Mouse (Mus musculus) hindbrain, postnatal 0 days (tissue): ENCODE results near the gene Mdm4. TPM values are rescaled to one million over a fixed set of nuclear protein-coding genes. Genes with fewer than 3 reads are reported as not detected.
A peak's percentile ranks its signal among the peaks of the same experiment; 100 is the strongest.

Experiments
- ATAC-seq: fragments of 200-750 bp; cut with Nextera tagmentation; 2 replicates; pipeline ENCODE4 v1.8.0; 2017; ENCODE audit warnings: mild to moderate bottlenecking, moderate TSS enrichment, moderate library complexity
- DNase-seq: peaks from one replicate; pipeline ENCODE4 v3.0.0-alpha.2; 2015; ENCODE audit warnings: low spot score
- H3K27ac ChIP-seq: fragments of 300-500 bp; sonication (generic); 2 replicates; pipeline ENCODE4 v1.5.1; 2014; ENCODE audit warnings: mild to moderate bottlenecking
- H3K27me3 ChIP-seq: fragments of 300-500 bp; sonication (generic); 2 replicates; pipeline ENCODE4 v1.6.1; 2014; ENCODE audit warnings: low read length, mixed read lengths; ENCODE audit not compliant: insufficient read depth
- H3K36me3 ChIP-seq: fragments of 300-500 bp; sonication (generic); 2 replicates; pipeline ENCODE4 v1.6.1; 2014; ENCODE audit warnings: low read length, mixed read lengths; ENCODE audit not compliant: insufficient read depth
- H3K4me1 ChIP-seq: fragments of 300-500 bp; sonication (generic); 2 replicates; pipeline ENCODE4 v1.6.1; 2014; ENCODE audit warnings: antibody characterized with exemption, low read length, mixed read lengths; ENCODE audit not compliant: insufficient read depth
- H3K4me2 ChIP-seq: fragments of 300-500 bp; sonication (generic); 2 replicates; pipeline ENCODE4 v1.6.1; 2014; ENCODE audit warnings: low read depth, mild to moderate bottlenecking, low read length, moderate library complexity, mixed read lengths
- H3K4me3 ChIP-seq: fragments of 300-500 bp; sonication (generic); 2 replicates; pipeline ENCODE4 v1.5.1; 2014; ENCODE audit warnings: low read length
- H3K9ac ChIP-seq: fragments of 300-500 bp; sonication (generic); replicated peaks from 2 replicates; pipeline ENCODE4 v1.6.1; 2014; ENCODE audit warnings: mild to moderate bottlenecking, low read length, moderate library complexity, mixed read lengths
- H3K9me3 ChIP-seq: fragments of 300-500 bp; sonication (generic); 2 replicates; pipeline ENCODE4 v1.6.1; 2016; ENCODE audit warnings: low read length, mixed read lengths
- CTCF ChIP-seq: IDR thresholded peaks from 2 replicates; pipeline ENCODE4 v1.5.1; 2016; ENCODE audit warnings: antibody characterized with exemption, control low read depth, low read depth
- WGBS: fragments of 180-500 bp; shearing (Covaris S2); extraction: QIAGEN DNeasy Blood & Tissue Kit; methylation state at CpG from one replicate; pipeline ENCODE4 v1.1.7; 2014; 5-methylcytosine and 5-hydroxymethylcytosine counted together
- polyA plus RNA-seq: library from polyadenylated mRNA; unstranded; fragments of >200 nt; fragmentation: Nextera tagmentation; extraction: Ambion mirVana; gene quantifications from 2 replicates; pipeline ENCODE4 v1.2.1, GENCODE M21; 2015
- total RNA-seq: library from RNA; depleted of rRNA; stranded (reverse); fragments of >200 nt; gene quantifications from 2 replicates; pipeline ENCODE4 v1.2.3, GENCODE M21; 2014

Gene Mdm4
- total and polyA plus RNA-seq, 2 experiments from 2014 or later = 29.1 to 61.3 TPM

GRCm38 (mm10) chr1:133021391-133021790 lies 9.0 kb downstream of the Mdm4 start:
- TF ChIP-seq CTCF = 0 out of 2 replicates have a peak, but pooled peaks have one; percentile 16
- no peak overlapping the region for H3K27ac ChIP-seq
- H3K9ac ChIP-seq = no peak overlapping the region
- no peak overlapping the region for H3K4me3 ChIP-seq
- peaks cover 3% of the 10 kb centered on the region; the same call in 1 of the 2 replicates for H3K4me1 ChIP-seq
- no peak overlapping the region for H3K4me2 ChIP-seq
- H3K36me3 ChIP-seq = peaks cover 3% of the 10 kb centered on the region; the same call in 1 of the 2 replicates
- no peak for DNase-seq
- no peak for ATAC-seq
- H3K9me3 ChIP-seq = no peaks in the 10 kb centered on the region
- 93% methylated on average over 7 of the region's 7 CpGs for WGBS
- no peaks in the 10 kb centered on the region for H3K27me3 ChIP-seq

GRCm38 (mm10) chr1:133020137-133020894 lies 10.0 kb downstream of the Mdm4 start:
- peaks cover 3% of the 10 kb centered on the region; the same call in 1 of the 2 replicates for H3K4me1 ChIP-seq
- DNase-seq (no peak), ATAC-seq (no peak)
- H3K36me3 ChIP-seq = peaks cover 3% of the 10 kb centered on the region; the same call in 1 of the 2 replicates
- H3K27me3 ChIP-seq = no peaks in the 10 kb centered on the region
- H3K4me3 ChIP-seq = no peak overlapping the region
- WGBS = 58% methylated on average over 3 of the region's 3 CpGs
- no peaks in the 10 kb centered on the region for H3K9me3 ChIP-seq
- no peak overlapping the region for H3K9ac ChIP-seq
- H3K4me2 ChIP-seq = no peak overlapping the region
- no peak for TF ChIP-seq CTCF
- no peak overlapping the region for H3K27ac ChIP-seq

- Histone ChIP-seq H3K27me3 (no peaks in the 10 kb centered on the region), H3K27ac (no peak overlapping the region), H3K4me1 (peaks cover 1% of the 10 kb centered on the region; the same call in 1 of the 2 replicates), H3K4me2 (no peak overlapping the region), H3K9me3 (no peaks in the 10 kb centered on the region), H3K4me3 (no peak overlapping the region), H3K36me3 (peaks cover 3% of the 10 kb centered on the region; the same call in 1 of the 2 replicates), H3K9ac (no peak overlapping the region)
- TF ChIP-seq CTCF = no peak
- no peak for ATAC-seq
- no peak for DNase-seq
These were observed 11.0 kb downstream of the Mdm4 start for GRCm38 (mm10) chr1:133019312-133019711.

- 90% methylated on average over 2 of the region's 2 CpGs for WGBS
- H3K4me2 ChIP-seq = no peak overlapping the region
- no peak overlapping the region for H3K9ac ChIP-seq
- TF ChIP-seq CTCF = no peak
- H3K27ac ChIP-seq = no peak overlapping the region
- no peaks in the 10 kb centered on the region for H3K9me3 ChIP-seq
- H3K4me3 ChIP-seq = no peak overlapping the region
- H3K27me3 ChIP-seq = no peaks in the 10 kb centered on the region
- ATAC-seq (no peak), DNase-seq (no peak)
- no peaks in the 10 kb centered on the region for H3K4me1 ChIP-seq
- H3K36me3 ChIP-seq = peaks cover 3% of the 10 kb centered on the region; the same call in 1 of the 2 replicates
These were observed 11.8 kb downstream of the Mdm4 start for GRCm38 (mm10) chr1:133018580-133018979.

GRCm38 (mm10) chr1:133016775-133017428 lies 13.5 kb downstream of the Mdm4 start:
- no peak for TF ChIP-seq CTCF
- Histone ChIP-seq H3K4me3 (no peak overlapping the region), H3K36me3 (peaks cover 3% of the 10 kb centered on the region; the same call in 1 of the 2 replicates), H3K27ac (no peak overlapping the region), H3K4me2 (no peak overlapping the region), H3K9ac (no peak overlapping the region), H3K27me3 (no peaks in the 10 kb centered on the region), H3K9me3 (no peaks in the 10 kb centered on the region), H3K4me1 (no peaks in the 10 kb centered on the region)
- ATAC-seq = no peak
- WGBS = 93% methylated on average over 9 of the region's 9 CpGs
- DNase-seq = no peak

GRCm38 (mm10) chr1:133014196-133014595 lies 16.2 kb downstream of the Mdm4 start:
- DNase-seq (no peak), ATAC-seq (no peak)
- Histone ChIP-seq H3K4me2 (no peak overlapping the region), H3K36me3 (peaks cover 11% of the 10 kb centered on the region; the same call in 1 of the 2 replicates), H3K27ac (no peak overlapping the region), H3K27me3 (no peaks in the 10 kb centered on the region), H3K9me3 (no peaks in the 10 kb centered on the region), H3K9ac (no peak overlapping the region), H3K4me1 (no peaks in the 10 kb centered on the region), H3K4me3 (no peak overlapping the region)
- WGBS = 90% methylated on average over 1 of the region's 1 CpGs
- no peak for TF ChIP-seq CTCF
